Mouse (Mus musculus): ENCODE measurements around the gene Abce1.

- TF ChIP-seq POLR2A (IDR thresholded peaks at IDR 0.05; ENCODE audit: low read depth, low read length) = no peak
- TF ChIP-seq CTCF (IDR thresholded peaks at IDR 0.05; ENCODE audit: extremely low read depth, insufficient read depth, insufficient read length, insufficient replicate concordance) = no peak
These were observed 16.4 kb upstream of the Abce1 start for GRCm38 (mm10) chr8:79727900-79728299.
